Mouse (Mus musculus) Muller cell, postnatal 12 days (primary cell): ENCODE measurements at regions not wholly inside any gene's neighbourhood (a gene's known extent, or its start where the extent isn't known, plus 50 kb on each side); places are given as distances from the start of the nearest gene placed in this dataset.
"Not testable (repeated sequence)": the region's sequence is repeated elsewhere in the genome, so short reads cannot be mapped to it uniquely, and the experiment has no call there.

Experiments used
- DNase-seq: peaks from one replicate; pipeline ENCODE4 v3.0.0-alpha.2; 2015; ENCODE audit errors: inconsistent ontology term

DNA sequence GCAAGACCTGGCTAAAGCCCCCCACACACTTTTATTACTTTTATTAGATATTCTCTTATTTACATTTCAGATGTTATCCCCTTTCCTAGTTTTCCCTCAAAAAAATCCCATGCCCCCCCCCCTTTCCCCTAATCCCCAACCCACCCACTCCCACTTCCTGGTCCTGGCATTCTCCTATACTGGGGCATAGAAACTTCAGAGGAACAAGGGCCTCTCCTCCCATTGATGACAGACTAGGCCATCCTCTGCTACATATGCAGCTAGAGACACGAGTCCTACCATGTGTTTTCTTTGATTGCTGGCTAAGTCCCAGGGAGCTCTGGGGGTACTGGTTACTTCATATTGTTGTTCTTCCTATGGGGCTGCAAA, 116.8 kb downstream of the Rfpl4b start:
- DNase-seq = not testable (repeated sequence)

DNA sequence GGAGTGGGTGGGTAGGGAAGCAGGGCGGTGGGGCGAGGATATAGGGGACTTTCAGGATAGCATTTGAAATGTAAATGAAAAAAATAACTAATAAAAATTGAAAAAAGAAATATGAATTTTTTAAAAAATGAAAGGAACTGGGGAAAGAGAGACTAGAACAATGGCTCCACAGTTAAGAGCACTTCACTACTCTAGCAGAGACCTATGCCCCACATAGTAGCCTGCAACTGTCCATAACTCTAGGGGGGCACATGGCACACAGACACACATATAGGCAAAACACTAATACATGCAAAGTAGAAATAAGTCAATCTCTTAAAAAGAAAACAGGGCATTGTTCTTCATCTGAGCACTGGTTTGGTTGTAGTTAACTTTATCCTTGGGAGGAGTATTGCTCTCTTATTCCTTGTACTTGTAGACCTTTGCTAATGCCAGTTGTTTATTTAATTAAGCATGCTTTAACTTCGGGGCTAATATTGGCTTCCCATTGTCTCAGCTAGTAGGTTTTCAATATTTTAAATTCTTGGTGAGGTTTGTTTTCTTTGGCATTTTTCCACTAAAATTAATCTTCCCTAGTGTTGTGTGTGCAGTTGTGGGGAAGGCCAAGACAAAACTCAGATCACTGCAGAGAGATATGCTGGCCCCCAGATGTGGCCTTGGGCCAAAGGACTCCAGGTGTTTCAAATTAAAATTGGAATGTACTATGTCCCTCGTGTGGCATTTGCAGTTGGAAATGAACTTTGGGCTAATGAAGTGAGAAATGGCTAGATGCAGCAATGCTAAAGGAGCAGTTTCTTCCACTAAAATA, 117.4 kb downstream of the Rfpl4b start:
- DNase-seq = peak; percentile 51

DNA sequence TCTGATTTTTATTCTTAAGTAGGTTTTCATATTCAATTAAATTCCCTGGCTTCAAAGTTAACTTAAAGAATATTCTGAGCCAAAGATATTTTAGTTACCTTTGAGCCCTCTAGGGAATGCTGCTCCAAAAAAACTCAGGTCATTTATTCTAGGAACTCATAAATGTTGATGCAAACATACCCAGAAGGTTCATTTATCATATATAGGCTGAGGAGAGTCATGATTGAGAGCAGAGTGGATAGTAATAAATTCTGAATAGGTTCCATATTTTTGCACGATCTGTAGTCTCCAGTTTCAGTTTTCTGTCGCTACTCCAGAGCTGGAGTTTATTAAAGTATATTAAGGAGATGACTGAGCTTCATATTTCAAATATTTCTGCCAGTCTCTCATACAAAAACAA, 144.1 kb downstream of the Rfpl4b start:
- no peak for DNase-seq

DNA sequence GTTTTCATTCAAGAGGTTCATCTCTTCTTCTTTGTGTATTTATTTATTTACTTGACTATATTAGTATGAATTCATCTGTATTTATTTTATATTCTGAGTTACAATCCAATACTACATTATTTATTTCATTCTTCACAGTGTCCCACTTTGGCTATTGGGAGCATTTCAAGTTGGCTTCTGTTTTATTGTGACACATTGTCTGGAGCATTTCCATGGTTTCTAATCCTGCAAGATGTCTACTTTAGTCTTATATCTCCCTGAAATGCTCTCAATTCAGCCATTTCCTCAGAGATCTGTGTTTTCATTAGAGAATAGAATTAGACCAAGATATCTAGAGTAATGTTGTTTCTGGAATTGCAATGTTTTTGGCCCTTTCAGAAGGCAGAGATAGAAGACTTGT, 153.0 kb downstream of the Rfpl4b start:
- DNase-seq = no peak

DNA sequence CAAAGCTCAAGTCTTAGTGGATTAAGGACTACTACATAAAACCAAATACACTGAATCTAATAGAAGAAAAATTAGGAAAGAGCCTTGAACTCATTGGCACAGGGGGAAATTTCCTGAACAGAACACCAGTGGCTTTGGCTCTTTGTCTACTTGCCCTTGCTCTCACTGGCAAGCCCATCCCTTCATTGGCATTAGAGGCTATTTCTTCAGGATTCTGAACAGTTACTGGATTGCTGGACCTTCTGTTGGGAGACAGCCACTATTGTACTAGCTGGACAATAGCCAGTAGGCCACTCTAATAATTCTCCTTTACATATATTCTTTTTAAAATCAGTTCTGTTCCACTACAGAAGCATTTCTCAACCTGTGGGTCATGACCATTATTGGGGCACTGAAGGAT, 153.7 kb downstream of the Rfpl4b start:
- DNase-seq = no peak

DNA sequence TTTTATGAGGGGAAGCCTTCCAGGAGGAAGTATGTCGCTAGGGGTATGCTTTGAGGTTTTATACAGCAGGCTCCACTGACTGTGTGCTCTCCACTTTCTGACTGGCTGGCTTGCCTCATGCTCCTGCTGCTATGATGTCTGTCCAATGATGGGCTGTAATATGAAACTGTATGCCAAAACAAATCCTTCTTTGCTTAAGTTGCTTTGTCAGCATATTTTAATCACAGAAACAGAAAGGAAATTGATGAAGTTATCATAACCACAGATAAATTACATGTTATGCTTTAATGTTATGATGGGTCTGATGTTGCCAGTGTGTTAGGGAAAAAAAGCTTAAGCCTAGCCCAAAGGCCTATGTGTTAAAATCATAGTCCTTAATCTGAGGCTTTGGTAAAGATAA, 185.9 kb downstream of the Rfpl4b start:
- no peak for DNase-seq

DNA sequence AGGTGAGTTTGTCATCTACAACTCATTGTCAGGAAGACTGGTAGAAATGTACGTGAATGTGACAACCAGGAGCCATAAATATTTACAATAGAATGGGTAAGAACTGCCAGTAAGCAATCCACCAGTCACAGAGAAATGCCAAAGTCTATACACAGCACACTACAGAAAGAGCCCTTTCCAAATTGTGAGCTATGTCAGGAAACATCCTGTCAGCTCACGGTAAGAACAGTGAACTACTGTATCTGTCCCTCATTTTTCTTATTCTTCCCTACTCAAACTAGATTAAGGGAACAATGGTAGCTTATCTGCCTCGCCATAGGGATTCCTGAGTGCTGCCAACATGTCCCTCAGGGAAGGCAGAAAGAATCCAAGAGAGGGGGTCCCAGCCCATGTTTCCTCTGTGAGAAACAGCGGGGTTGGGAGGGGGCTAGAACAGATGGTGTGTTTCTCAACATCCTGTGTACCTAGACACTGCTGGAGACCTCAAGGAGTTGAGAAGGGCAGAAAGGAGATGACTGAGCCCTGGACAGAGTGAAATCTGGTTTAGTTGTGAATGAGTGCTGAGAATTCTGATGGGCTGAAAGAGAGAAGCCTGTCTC, 191.6 kb downstream of the Rfpl4b start:
- DNase-seq = peak; percentile 54

DNA sequence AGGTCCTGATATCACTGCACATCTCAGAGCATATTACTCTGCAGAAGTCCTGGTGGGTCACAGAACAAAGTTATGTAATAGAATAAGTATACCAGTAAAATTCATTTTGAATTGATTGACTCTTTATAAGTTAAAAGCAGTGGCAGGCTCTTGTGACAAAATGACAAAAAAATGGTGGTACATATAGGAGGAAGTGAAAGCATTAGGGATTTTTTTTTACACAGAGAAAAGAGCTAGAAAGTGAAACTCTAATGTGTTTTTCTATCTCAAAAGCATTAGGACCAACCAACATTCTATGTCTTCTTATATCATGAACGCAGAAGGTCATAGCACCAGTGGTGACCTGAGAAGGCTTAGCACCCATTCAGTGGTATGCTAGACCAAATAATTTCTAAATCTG, 198.2 kb downstream of the Rfpl4b start:
- DNase-seq = no peak

DNA sequence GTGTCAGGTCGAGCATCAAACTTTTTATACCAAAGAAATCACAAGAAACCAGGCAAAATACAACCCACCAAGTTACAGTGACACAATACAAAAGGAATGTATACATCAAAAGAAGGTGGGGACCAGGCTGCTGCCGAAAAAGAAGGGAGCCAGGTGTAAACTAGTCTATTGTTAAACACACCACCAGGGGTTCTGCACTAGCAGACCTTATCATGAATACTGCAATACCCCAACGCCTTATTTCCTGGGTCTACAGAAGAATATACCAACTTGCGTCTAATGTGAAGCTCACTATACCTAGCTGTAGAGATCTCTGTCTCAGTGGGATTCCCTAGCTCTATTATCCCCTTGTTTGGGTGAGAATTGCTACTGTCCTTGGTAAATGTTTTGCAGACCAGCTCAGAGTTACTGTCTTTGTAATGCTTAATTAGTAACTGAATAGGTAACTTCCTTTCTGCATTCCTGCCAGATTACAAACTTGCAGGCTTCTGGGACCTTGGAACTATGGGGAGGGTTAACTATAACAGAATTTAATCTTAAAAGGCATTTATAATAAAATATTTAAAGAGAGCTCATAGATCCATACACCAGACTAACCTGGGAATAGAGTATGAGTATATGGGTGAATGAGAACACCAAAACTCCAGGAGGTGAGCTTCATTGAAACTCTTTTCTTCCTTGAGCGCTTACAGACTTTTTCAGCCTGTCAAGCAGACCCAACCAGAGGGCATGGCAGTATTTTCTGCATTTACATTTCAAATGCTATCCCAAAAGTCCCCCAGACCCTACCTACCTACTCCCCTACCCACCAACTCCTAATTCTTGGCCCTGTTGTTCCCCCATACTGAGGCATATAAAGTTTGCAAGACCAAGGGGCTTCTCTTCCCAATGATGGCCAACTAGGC, 211.7 kb downstream of the Rfpl4b start:
- no peak for DNase-seq

DNA sequence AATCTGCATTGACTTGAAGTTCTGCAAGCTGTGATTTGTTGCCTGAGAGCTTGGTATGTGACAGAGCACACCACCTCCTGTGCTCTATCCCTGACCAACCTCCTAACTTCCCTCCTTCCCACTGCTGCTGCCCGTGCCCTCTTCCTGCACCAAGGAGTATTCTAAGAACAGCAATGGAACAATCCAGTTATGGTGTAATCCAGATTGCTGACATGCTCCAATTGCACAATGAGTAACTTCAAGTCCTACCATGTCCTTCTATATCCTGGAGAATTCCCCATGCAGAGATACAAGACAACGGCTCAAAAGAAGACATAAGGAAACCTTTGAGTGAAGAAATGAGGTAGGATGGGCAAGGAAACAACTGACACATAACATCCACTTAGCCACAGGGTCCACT, 235.5 kb downstream of the Rfpl4b start:
- no peak for DNase-seq

DNA sequence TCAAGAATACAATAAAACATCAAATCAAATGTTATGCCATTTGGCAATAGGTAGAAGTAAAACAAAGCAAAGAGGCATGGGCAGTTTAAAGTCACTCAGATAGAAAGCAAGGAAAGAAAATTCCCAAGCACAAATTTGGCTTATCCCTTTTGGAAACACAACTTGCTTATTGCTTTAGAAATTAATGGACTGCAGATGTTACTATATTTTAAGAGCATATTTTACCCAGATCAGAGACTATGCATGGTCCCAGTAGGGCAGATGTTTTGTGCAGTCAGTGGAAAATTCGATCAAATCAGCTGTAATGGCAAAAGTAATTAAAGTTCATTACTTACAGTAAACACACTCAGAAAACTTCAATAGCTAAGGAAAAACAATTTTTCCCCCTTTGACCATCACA, 245.9 kb downstream of the Rfpl4b start:
- DNase-seq = no peak

DNA sequence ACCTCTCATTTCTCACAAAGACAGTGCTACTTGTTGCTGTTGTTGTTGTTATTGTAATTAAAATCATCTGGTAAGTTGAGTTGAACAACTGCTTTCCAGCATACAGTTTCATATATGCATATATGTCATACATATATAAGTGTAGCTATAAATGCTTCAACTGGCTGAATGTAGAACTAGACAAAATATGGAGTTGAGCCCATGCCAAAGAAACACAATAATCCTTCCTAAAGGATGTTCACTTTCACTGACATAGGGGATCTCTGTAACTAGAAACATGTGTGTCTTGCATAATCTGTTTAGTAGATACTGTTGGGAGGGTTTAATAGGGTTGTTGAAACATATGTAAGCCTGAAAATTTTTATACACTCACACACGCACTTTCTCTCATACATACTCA, 247.9 kb downstream of the Rfpl4b start:
- no peak for DNase-seq

DNA sequence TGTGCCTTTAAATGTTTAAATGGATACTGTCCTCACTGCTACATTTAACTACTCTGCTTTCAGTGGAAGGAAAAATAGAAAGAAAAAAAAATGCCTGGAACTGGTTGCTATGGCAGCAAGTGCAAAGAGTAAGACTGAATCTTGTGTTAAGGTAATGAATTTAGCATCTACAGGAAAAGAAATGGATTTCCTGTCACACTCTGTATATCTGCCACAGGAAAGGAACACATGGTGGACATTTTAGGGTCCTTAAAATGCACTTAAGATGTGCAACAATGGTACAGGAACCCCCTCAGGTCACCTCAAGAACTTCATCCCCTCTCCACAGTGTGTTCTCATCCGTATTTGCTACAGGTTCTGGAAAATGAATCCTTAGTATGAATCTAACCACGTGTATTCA, 248.4 kb downstream of the Rfpl4b start:
- DNase-seq = no peak

DNA sequence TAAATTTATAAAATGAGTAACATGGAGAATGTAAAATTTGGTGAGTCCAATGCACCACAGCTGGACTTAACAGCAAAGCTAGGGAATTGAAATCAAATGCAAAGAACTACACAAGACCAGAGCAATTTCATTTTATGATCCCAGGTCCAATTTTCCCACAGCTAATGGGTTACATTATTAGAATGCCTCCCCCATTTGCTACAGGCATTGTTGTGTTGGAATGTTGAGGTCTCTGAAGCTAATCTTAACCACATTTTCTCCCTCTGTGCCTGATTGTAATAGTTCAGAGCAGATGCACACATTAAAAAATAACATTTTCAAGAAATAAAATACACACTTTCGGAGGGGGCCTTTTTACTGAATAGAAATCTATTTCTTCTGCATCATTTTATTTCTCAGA, 254.3 kb downstream of the Rfpl4b start:
- DNase-seq = peak; percentile 73

DNA sequence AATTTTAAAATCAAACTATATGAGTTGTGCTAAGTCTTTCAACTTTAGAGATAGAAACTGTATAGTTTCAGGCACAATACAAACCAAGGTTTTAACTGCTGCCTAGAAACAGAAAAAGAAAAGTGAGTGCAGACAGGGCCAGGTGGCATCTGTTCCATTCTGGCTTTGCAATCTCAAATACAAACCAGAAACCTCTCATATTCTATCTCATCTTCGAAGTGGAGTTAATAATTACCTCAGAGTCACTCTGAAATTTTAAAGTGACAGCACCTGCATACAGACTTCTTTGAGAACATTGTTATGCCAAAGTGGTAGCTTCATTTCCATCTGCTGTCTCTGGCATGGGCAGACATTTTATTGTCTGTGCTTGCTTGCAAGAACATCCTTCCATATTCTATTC, 255.2 kb downstream of the Rfpl4b start:
- DNase-seq = no peak

DNA sequence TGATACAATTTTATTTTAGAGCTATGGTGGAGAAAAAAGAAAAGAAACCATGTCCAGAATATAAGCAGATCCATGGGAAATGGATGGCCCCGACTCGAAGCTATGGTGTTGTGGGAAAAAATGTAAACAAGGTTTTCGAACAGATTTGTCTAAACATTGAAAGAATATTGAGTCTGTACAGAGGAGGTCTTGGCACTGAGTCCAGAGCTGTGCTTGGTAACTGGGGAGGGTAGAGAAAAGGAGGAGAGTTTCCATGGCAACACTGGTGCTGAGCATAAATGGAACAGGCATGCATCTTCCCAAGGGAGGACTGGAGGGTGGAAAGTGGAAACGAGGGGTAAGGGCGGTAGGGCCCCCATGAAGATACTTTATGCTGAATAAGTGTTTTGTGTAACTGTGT, 266.5 kb downstream of the Rfpl4b start:
- peak; percentile 9 for DNase-seq

DNA sequence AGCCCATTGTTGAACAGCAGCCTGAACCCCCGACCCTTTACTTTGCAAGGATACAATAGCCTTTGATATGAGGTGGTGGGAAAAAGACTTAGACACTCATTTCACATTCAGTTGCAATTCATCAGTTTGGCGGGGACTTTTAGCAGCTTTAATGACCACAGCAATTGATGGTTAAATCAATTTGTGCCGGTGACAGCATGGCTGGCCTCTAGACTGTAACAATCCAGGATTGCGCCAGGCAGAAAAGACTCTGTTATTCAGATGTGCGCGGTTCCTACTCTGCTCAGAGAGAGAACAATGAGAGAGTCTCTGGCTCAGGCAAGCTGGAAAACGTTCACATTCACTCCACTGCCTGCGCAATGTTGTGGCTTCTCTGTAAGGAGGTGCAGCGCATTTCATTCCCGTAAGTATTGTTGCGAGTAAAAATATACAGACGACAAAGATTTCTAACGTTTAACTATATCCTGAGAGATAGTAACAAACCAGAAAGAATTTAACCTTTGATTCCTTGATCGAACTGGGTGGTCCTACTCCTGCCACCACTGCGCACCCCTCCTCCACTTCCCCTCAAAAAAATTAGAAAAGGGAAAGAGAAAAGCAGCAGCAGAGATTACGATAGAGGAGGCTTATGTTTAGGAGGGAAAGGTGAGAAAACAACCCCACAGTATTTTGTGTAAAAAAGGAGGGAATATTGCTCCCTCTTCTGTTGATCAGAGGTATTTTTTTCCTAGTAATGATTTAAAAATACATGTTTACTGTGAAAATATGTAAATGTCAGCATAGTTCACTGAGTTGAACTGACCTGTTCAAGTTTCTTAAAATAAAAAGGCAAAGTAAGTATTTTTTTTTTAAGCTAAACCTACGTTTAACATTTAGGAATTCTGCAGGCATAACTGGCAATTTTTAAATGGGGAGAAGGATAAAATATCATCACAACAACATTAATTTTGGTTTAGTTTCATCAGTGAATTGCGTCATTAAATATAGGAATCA, 267.6 kb downstream of the Rfpl4b start:
- DNase-seq = peak; percentile 96

DNA sequence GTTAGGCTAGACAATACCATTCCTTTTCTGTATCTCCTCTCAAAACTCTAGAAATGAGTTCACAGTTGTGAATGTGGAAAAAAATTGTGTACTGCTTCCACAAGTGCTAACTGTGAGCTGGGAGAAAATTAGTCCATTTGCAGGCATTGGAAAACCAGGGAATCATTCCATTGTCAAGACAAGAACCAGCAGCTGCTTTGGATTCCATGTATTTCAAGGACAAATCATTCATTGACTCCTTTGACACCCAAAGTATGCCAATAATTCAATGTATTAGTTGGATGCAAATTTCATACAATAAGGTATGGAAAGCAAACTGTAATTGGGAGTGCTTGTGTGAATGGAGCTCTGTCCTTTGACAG, 268.3 kb downstream of the Rfpl4b start:
- DNase-seq = no peak

DNA sequence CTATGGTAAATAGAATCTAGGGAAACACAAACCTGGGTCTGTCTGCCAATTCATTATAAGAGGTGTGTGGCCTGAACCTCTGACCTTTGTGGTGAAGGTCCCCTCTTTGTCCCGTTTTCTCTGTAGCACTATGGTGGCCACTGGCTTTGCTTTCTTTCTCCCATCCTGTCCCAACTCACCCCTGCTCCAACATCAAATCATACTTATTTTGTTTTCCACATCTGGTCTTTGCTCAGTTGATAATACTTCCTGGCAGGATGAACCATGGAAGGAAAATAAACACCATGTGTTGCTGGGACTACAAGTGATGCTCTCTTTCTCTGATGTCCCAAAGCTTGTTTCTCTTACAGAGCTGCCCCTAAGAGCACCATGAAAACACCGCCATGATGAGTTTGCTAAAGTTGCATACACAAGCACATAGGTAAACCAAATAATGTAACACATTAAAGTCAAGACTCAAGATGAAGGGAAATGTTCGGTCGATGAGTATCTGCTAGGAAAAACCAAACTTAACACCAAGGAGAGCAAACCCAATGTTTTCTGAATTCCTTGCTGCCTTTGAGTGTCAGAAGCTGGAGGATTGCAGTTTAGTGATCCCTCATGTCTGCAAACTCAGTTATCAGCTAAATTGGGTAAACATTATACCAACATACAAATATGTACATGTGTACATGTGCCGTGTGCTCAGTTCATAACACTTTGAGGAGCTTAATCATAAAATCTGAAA, 269.1 kb downstream of the Rfpl4b start:
- DNase-seq = no peak

DNA sequence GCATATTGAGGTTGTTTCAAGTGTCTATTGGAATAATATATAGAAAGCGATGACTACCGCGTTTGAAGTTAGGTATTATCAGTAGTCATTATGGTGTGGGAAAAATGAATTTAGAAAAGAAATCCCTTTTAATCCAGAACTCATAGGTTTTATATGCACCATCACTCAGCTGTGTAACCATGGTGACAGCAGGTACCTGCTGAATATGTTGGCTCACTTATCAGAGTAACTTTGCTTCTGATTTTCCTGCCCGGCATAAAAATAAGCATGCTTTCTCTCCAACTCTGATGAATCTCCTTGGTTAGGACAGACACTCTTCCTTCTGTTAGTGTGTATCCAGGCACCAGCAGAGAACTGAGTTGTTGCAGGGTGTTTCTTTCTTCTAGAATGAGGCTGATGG, 281.5 kb downstream of the Rfpl4b start:
- no peak for DNase-seq

DNA sequence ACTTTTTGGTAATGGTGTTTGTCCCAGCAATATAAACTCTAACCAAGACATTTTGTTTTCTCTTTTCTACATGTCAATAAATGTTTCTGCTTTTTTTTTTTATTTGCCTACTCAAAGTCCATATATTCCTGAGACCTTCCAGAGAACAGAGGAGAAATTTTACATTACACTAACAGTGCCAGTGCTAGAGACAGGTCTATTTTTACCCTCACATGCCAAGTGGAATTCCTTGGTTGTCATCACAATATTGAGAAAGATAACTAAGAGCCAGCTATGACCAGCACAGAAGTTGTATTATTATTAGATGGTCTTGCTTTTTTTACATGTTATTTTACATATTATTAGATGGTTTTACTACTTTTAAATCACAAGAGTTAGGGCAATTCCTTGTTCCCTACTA, 282.8 kb downstream of the Rfpl4b start:
- no peak for DNase-seq
